Mouse (Mus musculus): Measurements from ENCODE around the gene Mpzl1.

- TF ChIP-seq POLR2A (IDR thresholded peaks at IDR 0.05; ENCODE audit: insufficient read depth, low read depth, low read length), result no peak
- no peak for TF ChIP-seq CTCF (IDR thresholded peaks at IDR 0.05)
- TF ChIP-seq EP300 (IDR thresholded peaks at IDR 0.05; ENCODE audit: insufficient read depth, low read depth, low read length), result no peak
Observed at GRCm38 (mm10) chr1:165614793-165615192, 19.5 kb downstream of the Mpzl1 start.

Data from heart, adult 2 months (tissue).